Mouse (Mus musculus) liver, embryonic 15.5 days (tissue): ENCODE measurements around the gene Hbs1l. TPM values are rescaled to one million over a fixed set of nuclear protein-coding genes. Genes with fewer than 3 reads are reported as not detected.

Experiments used
- ATAC-seq: fragments of 200-750 bp; cut with Nextera tagmentation; 2 replicates; pipeline ENCODE4 v1.8.0; 2017; ENCODE audit warnings: moderate number of reproducible peaks, mild to moderate bottlenecking, moderate library complexity; ENCODE audit not compliant: insufficient read depth
- H3K27ac ChIP-seq: fragments of 300-500 bp; sonication (generic); replicated peaks from 2 replicates; pipeline ENCODE4 v1.5.1; 2015; ENCODE audit warnings: mild to moderate bottlenecking, inconsistent platforms
- H3K27me3 ChIP-seq: fragments of 300-500 bp; sonication (generic); 2 replicates; pipeline ENCODE4 v1.6.1; 2015; ENCODE audit warnings: mild to moderate bottlenecking, inconsistent platforms
- H3K36me3 ChIP-seq: fragments of 300-500 bp; sonication (generic); replicated peaks from 2 replicates; pipeline ENCODE4 v1.6.1; 2015; ENCODE audit warnings: moderate library complexity, mild to moderate bottlenecking, inconsistent platforms
- H3K4me1 ChIP-seq: fragments of 300-500 bp; sonication (generic); replicated peaks from 2 replicates; pipeline ENCODE4 v1.6.1; 2015; ENCODE audit warnings: inconsistent platforms
- H3K4me2 ChIP-seq: fragments of 300-500 bp; sonication (generic); 2 replicates; pipeline ENCODE4 v1.6.1; 2015; ENCODE audit warnings: moderate library complexity, mild to moderate bottlenecking, inconsistent platforms
- H3K4me3 ChIP-seq: fragments of 300-500 bp; sonication (generic); replicated peaks from 2 replicates; pipeline ENCODE4 v1.5.1; 2015; ENCODE audit warnings: mild to moderate bottlenecking, inconsistent platforms
- H3K9ac ChIP-seq: fragments of 300-500 bp; sonication (generic); 2 replicates; pipeline ENCODE4 v1.6.1; 2015; ENCODE audit warnings: moderate library complexity, mild to moderate bottlenecking, inconsistent platforms
- H3K9me3 ChIP-seq: fragments of 300-500 bp; sonication (generic); replicated peaks from 2 replicates; pipeline ENCODE4 v1.6.1; 2016; ENCODE audit warnings: inconsistent platforms
- WGBS: fragments of 180-500 bp; shearing (Covaris S2); methylation state at CpG from one replicate; pipeline ENCODE4 v1.1.7; 2015; ENCODE audit warnings: mixed read lengths; ENCODE audit not compliant: insufficient replicate concordance; 5-methylcytosine and 5-hydroxymethylcytosine counted together
- polyA plus RNA-seq: library from polyadenylated mRNA; unstranded; fragments of >200 nt; fragmentation: Nextera tagmentation; extraction: Ambion mirVana; gene quantifications from 2 replicates; pipeline ENCODE4 v1.2.1, GENCODE M21; 2015

Hbs1l gene
- polyA plus RNA-seq, 1 experiment from 2014 or later, result 56.9 TPM

GRCm38 (mm10) chr10:21405707-21406534 is 110.1 kb downstream of the Hbs1l start:
- no peaks in the 10 kb centered on the region for H3K36me3 ChIP-seq
- H3K9me3 ChIP-seq, result no peaks in the 10 kb centered on the region
- H3K4me2 ChIP-seq, result no peak overlapping the region
- H3K9ac ChIP-seq, result no peak overlapping the region
- no peaks in the 10 kb centered on the region for H3K27me3 ChIP-seq
- no peak overlapping the region for H3K27ac ChIP-seq
- WGBS, result 65% methylated on average over 11 of the region's 11 CpGs
- no peak overlapping the region for H3K4me3 ChIP-seq
- no peak for ATAC-seq
- H3K4me1 ChIP-seq, result no peaks in the 10 kb centered on the region

DNA sequence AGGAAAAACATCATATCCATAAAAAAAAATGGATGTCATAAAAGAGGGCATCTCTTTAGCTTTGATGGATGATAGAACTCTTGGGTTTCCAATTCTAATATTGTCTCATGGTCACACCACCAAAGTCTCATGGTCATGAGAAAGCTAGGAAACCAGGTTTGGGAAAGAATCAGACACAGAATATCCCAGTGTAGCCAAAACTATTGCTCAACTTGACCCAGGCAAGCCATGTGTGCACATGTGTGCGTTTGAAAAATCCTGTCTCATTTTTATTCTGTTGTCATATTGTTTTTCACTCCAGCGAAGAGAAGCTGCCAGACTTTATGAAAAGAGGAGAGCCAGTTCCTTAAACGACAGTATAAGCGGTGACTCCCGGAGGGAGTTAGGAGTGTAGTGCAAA is 114.9 kb downstream of the Hbs1l start:
- Histone ChIP-seq H3K4me1 (no peaks in the 10 kb centered on the region), H3K27ac (no peak overlapping the region), H3K9ac (no peak overlapping the region), H3K4me3 (no peak overlapping the region), H3K9me3 (no peaks in the 10 kb centered on the region), H3K27me3 (no peaks in the 10 kb centered on the region), H3K4me2 (no peak overlapping the region), H3K36me3 (no peaks in the 10 kb centered on the region)
- no peak for ATAC-seq
- 62% methylated on average over 5 of the region's 5 CpGs for WGBS

- Histone ChIP-seq H3K9me3 (no peaks in the 10 kb centered on the region), H3K27me3 (no peaks in the 10 kb centered on the region), H3K4me3 (no peak overlapping the region), H3K27ac (no peak overlapping the region), H3K36me3 (no peaks in the 10 kb centered on the region), H3K4me2 (no peak overlapping the region), H3K9ac (no peak overlapping the region), H3K4me1 (no peaks in the 10 kb centered on the region)
- no peak for ATAC-seq
- 51% methylated on average over 6 of the region's 6 CpGs for WGBS
Measured at GRCm38 (mm10) chr10:21411621-21412205, 115.9 kb downstream of the Hbs1l start.

- Histone ChIP-seq H3K4me2 (no peak overlapping the region), H3K9ac (no peak overlapping the region), H3K9me3 (no peaks in the 10 kb centered on the region), H3K27ac (no peak overlapping the region), H3K4me3 (no peak overlapping the region), H3K36me3 (no peaks in the 10 kb centered on the region), H3K27me3 (no peaks in the 10 kb centered on the region), H3K4me1 (no peaks in the 10 kb centered on the region)
- 50% methylated on average over 4 of the region's 4 CpGs for WGBS
- no peak for ATAC-seq
Measured at GRCm38 (mm10) chr10:21415031-21415430, 119.3 kb downstream of the Hbs1l start.

DNA sequence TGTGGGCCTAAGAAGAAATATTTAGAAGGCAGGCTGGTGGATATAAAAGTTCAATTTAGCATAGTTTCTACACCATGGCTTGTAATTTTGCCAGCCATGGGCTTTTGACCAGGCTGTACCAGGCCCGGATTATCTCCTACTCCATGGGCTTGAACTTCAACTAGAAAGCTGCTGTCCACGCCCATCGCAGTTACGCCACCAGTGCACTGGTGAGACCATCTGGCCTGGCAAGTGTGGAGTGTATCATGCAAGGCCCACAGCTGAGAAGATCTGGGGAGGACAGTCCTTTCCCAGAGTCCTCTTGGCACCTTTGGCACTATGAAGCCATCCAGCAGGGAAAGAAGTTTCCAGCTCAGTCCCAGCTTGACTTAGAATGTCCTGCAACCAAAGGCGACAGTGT is 120.4 kb downstream of the Hbs1l start:
- H3K4me2 ChIP-seq, result no peak overlapping the region
- 64% methylated on average over 5 of the region's 5 CpGs for WGBS
- no peak overlapping the region for H3K4me3 ChIP-seq
- no peak overlapping the region for H3K9ac ChIP-seq
- H3K27ac ChIP-seq, result no peak overlapping the region
- H3K4me1 ChIP-seq, result no peaks in the 10 kb centered on the region
- H3K27me3 ChIP-seq, result no peaks in the 10 kb centered on the region
- no peaks in the 10 kb centered on the region for H3K36me3 ChIP-seq
- no peaks in the 10 kb centered on the region for H3K9me3 ChIP-seq
- ATAC-seq, result no peak

Other genes with a start within 250 kb of the Hbs1l start
- 9.1 and 9.7 TPM in 2 replicates for gene Myb, start 135.0 kb upstream of the Hbs1l start, polyA plus RNA-seq
- 33.8 and 40.0 TPM in 2 replicates for gene Aldh8a1, start 81.3 kb downstream of the Hbs1l start, polyA plus RNA-seq